Mouse (Mus musculus) kidney, adult 2 months (tissue): Measurements from ENCODE around the gene Otx1. TPM values are rescaled to one million over a fixed set of nuclear protein-coding genes. Genes with fewer than 3 reads are reported as not detected.

Experiments used
- DNase-seq: peaks from one replicate; pipeline ENCODE4 v3.0.0; 2021
- H3K27ac ChIP-seq: fragments of 200-500 bp; 2 replicates; pipeline ENCODE4 v1.5.1; 2012; ENCODE audit warnings: low read depth, low read length, control low read depth, inconsistent platforms; ENCODE audit not compliant: insufficient read depth
- H3K27me3 ChIP-seq: fragments of 200-500 bp; replicated peaks from 2 replicates; pipeline ENCODE4 v1.6.1; 2012; ENCODE audit warnings: mild to moderate bottlenecking, moderate library complexity, low read length, inconsistent platforms; ENCODE audit not compliant: control insufficient read depth, insufficient read depth
- H3K36me3 ChIP-seq: fragments of 200-500 bp; 2 replicates; pipeline ENCODE4 v1.6.1; 2012; ENCODE audit warnings: mild to moderate bottlenecking, moderate library complexity, low read length, inconsistent platforms; ENCODE audit not compliant: control insufficient read depth, insufficient read depth
- H3K4me1 ChIP-seq: fragments of 200-500 bp; 2 replicates; pipeline ENCODE4 v1.6.1; 2011; ENCODE audit warnings: low read length; ENCODE audit not compliant: control insufficient read depth, insufficient read depth
- H3K4me3 ChIP-seq: fragments of 200-500 bp; 2 replicates; pipeline ENCODE4 v1.5.1; 2011; ENCODE audit warnings: mild to moderate bottlenecking, low read depth, low read length, control low read depth; ENCODE audit not compliant: insufficient read depth
- CTCF ChIP-seq: fragments of 200-500 bp; conservative IDR thresholded peaks from 2 replicates; pipeline ENCODE4 v1.5.1; 2011; ENCODE audit warnings: low read depth, mild to moderate bottlenecking, control low read depth, low read length, moderate library complexity, mixed read lengths; ENCODE audit not compliant: insufficient read depth, insufficient read length
- POLR2A ChIP-seq: fragments of 200-500 bp; IDR thresholded peaks from one replicate; pipeline ENCODE4 v1.6.1; 2011; ENCODE audit warnings: low read depth, low read length, control low read depth
- WGBS: fragments of 180-500 bp; shearing (Covaris S2); methylation state at CpG from one replicate; pipeline ENCODE4 v1.1.7; 2018; 5-methylcytosine and 5-hydroxymethylcytosine counted together
- polyA plus RNA-seq: library from polyadenylated mRNA; depleted of rRNA; stranded (reverse); fragments of >200 nt; gene quantifications from 2 replicates; pipeline ENCODE4 v1.2.3, GENCODE M21; 2012

Otx1 gene
- polyA plus RNA-seq, 1 experiment = not detected

- DNase-seq = peak; percentile 23
- Histone ChIP-seq H3K27ac (no peak overlapping the region), H3K36me3 (no peaks in the 10 kb centered on the region), H3K27me3 (peaks cover 23% of the 10 kb centered on the region), H3K4me1 (no peaks in the 10 kb centered on the region), H3K4me3 (no peak overlapping the region)
- TF ChIP-seq POLR2A (no peak), CTCF (no peak)
- 6% methylated on average over 34 of the region's 34 CpGs for WGBS
These were observed 8.0 kb downstream of the Otx1 start for GRCm38 (mm10) chr11:21994377-21995370.

GRCm38 (mm10) chr11:21993597-21994376 is 8.9 kb downstream of the Otx1 start:
- Histone ChIP-seq H3K36me3 (no peaks in the 10 kb centered on the region), H3K4me1 (no peaks in the 10 kb centered on the region), H3K27ac (no peak overlapping the region), H3K27me3 (peaks cover 21% of the 10 kb centered on the region), H3K4me3 (no peak overlapping the region)
- no peak for TF ChIP-seq POLR2A
- peak; percentile 50 for DNase-seq
- 4% methylated on average over 47 of the region's 47 CpGs for WGBS

- Histone ChIP-seq H3K27me3 (peaks cover 19% of the 10 kb centered on the region), H3K27ac (no peak overlapping the region), H3K4me3 (no peak overlapping the region), H3K36me3 (no peaks in the 10 kb centered on the region), H3K4me1 (no peaks in the 10 kb centered on the region)
- no peak for TF ChIP-seq POLR2A
- no peak for TF ChIP-seq CTCF
- DNase-seq = peak; percentile 4
- WGBS = 5% methylated on average over 96 of the region's 96 CpGs
These were observed 9.7 kb downstream of the Otx1 start for GRCm38 (mm10) chr11:21992761-21993596.

- H3K4me1 ChIP-seq = no peaks in the 10 kb centered on the region
- H3K27me3 ChIP-seq = peaks cover 11% of the 10 kb centered on the region
- H3K36me3 ChIP-seq = no peaks in the 10 kb centered on the region
- no peak for DNase-seq
- H3K4me3 ChIP-seq = no peak overlapping the region
- WGBS = 73% methylated on average over 1 of the region's 1 CpGs
- H3K27ac ChIP-seq = no peak overlapping the region
- TF ChIP-seq CTCF (no peak), POLR2A (no peak)
These were observed 14.2 kb downstream of the Otx1 start for GRCm38 (mm10) chr11:21988398-21988946.

GRCm38 (mm10) chr11:21985118-21985517 is 17.6 kb downstream of the Otx1 start:
- TF ChIP-seq CTCF (no peak), POLR2A (no peak)
- H3K27ac ChIP-seq = no peak overlapping the region
- H3K27me3 ChIP-seq = peaks cover 1% of the 10 kb centered on the region; the same call in 1 of the 2 replicates
- H3K36me3 ChIP-seq = no peaks in the 10 kb centered on the region
- H3K4me1 ChIP-seq = no peaks in the 10 kb centered on the region
- no peak overlapping the region for H3K4me3 ChIP-seq
- 49% methylated on average over 1 of the region's 1 CpGs for WGBS
- no peak for DNase-seq

- Histone ChIP-seq H3K36me3 (no peaks in the 10 kb centered on the region), H3K4me3 (no peak overlapping the region), H3K4me1 (no peaks in the 10 kb centered on the region), H3K27ac (no peak overlapping the region), H3K27me3 (no peaks in the 10 kb centered on the region)
- 77% methylated on average over 5 of the region's 5 CpGs for WGBS
- DNase-seq = no peak
- TF ChIP-seq CTCF (peak; percentile 53), POLR2A (no peak)
These were observed 28.6 kb downstream of the Otx1 start for GRCm38 (mm10) chr11:21974005-21974531.
